Mouse (Mus musculus): ENCODE data around the gene Ppcdc.

Ppcdc gene

DNA sequence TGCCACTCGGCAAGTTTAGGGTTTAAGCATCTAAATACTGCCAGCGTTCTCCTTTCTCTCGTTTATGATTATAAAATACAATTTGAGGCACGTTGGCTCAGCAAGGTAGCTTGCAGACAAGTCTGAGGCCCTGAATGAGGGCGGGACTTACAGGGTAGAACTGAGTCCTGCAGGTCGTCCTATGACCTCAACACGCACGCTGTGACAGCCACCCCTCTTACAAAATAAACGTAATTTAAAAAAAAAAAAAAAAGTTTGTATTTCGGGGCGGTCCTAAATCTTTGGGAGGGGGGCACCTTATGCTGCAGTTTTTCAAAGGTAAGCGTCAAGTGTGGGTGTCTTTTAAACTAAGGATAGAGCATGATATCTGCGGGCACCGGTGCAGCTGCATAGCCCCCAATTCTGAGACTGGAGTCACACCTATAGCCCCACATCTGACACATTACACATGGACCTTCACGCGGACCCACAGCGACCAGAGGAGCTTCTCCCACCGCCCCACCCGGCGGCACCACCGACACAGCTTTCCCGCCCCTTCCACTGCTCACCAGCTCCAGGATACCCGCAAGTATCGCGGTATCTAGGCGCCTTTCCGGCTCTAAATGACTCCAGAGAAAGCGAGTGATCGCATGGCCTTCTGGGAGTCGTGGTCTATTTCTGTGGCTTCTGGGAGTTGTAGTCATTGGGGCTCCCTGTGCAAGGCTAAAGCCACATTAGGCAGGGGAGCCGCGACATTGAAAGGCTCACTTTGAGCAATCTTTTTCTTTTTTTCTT, at the start of gene Ppcdc:
TSS of gene Ppcdc (minus strand) at position 603 of the 774 bp plus-strand sequence.
- peak; percentile 98 for DNase-seq (ENCODE audit: extremely low read depth, low read depth)

DNA sequence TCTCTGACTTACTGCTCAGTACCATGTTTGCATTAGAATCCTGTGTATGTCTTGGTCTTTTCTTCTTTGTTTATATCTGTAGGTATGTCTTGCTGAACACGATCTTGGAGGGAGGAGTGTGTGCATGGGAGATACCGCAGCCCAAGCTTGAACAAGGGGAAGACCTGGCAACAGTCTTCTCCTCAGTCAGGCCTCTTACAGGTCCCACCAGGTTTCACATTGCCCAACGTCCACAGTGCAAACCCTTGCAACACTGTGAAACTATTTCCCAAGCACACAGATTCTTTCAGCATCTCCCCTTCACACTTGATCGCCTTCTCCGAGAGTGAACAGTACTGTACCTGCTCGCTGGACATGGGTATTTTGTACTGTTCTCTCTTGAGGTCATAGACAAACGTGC, 47.9 kb upstream of the Ppcdc start:
- DNase-seq (ENCODE audit: extremely low read depth, low read depth), result no peak

DNA sequence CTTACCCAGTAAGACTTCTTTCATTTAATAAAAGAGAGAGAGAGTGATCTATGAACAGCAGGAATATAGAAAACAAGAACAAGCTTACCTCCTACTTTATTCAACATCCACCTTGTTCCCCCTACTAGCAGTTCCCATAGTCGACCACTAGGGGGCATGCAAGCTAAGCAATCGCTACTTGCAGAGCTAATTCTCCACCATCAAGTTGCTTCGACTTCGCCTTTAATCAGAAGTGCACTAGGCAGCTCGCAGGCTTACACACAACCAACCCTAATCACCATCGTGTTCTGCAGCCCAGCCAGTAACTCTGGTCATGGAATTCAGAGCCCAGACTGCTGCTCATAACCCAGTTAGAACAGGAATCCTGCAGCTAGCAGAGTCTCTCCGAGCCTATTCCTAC, 45.9 kb upstream of the Ppcdc start:
- DNase-seq (ENCODE audit: extremely low read depth, low read depth), result peak; percentile 65

DNA sequence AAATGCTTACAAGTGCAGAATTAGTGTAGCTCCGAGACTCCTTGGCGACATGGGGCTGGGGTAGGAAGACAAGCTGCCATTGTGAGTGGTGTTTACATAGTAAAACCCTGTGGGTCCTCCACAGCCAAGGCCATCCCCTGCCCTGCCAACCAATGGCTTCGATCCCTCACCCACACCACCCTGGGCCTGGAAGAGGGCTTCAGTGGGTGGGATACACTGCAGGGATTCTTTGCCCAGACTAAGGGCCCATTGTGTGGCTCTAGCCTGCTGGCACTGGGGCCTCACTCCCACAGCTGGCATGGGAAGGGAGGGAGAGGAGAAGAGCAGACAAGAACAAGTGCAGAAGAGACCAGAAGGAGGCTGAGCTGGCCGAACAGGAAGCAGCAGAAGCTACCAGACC, 29.0 kb upstream of the Ppcdc start:
- DNase-seq (ENCODE audit: extremely low read depth, low read depth), result no peak

DNA sequence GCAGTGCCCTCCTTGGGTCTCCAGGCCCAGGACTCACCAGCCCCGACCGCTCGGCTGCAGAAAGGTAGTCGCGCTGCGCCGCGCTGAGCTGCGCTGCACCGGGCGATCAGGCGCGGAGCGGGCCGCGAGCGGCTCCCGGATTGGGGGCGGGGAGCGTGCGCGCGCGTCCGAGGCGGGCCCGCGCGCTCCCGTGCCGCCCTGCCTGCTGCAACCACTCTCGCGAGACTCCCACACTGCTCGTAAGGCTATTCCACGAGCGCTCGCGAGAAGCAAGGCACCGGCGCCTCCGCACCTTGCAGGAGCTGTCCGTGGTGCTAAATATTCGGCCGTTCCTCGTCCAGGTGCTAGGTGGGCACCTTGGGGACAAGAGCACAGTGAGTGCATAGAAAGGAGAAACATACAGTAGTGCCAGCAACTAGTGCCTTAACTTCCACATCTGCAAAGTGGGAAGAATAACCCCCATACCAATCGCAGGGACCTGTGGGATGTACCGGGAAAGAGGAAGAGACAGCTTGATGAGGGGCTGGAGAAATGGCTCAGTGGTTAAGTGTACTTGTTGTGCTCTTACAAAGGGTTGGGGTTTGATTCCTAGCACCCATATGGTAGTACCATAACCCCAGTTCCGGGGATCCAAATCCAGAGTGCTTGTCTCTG, 28.1 kb upstream of the Ppcdc start, which contains the start of gene Scamp5:
TSS of gene Scamp5 (minus strand) at position 165 of the 654 bp plus-strand sequence.
- peak; percentile 71 for DNase-seq (ENCODE audit: extremely low read depth, low read depth)

DNA sequence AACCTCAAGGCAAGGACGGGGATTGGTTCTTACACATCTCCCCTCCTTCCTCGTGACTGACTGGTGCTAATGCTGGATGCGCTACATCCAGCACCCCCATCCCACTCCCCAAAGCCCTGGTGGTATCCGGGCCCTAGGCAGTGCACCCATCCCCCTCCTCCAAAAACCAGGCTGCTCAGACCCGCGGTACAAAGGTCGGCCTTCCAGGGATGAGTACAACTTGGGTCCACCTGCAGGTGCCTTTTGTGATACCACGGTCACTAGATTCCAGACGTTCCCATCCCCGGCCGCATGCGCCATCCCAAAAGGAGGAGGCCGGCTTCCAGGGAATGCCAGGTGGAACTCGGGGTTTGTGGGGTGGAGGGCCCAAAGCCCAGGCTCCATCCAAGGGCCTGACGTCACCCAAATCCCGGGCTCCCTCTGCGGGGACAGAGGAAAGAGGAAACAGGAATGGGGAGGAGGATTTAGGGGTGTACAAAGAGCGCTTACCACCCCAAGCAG, 27.4 kb upstream of the Ppcdc start:
- no peak for DNase-seq (ENCODE audit: extremely low read depth, low read depth)

DNA sequence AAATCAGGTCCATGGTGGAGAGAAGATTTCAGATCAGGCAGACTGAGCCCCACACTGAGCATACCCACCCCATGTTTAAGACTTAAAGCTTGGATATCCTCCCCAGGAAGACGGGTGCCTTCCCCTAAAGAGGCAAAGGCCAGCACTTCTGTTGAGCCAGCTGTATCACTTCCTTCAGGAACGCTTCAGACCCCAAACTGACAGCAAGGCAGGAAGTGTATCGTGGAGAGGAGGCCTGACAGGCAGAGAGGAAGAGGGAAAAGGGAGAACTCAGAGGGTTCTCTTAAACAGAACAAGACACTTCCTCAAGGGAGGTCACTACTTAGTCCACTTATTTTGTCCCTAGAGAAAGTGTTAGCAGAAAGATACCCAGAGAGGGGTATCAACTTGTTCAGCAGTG, 26.2 kb upstream of the Ppcdc start:
- no peak for DNase-seq (ENCODE audit: extremely low read depth, low read depth)

DNA sequence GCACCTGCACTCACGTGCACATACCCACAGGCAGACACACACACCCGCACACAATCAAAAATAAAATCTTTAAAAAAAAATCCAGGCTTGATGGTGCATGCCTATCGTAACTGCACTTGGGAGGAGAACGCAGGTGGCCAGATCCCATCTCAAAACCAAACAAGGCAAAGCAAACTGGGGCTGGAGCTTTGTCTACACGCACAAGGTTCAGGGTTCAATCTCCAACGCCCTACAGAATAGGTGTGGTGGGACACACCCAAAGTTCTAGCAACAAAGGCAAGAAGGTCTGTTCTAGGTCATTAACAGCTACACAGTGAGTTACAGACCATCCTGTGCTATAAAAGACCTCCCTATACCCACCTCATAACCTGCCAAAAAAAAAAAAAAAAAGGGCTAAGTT, 22.9 kb upstream of the Ppcdc start:
- no peak for DNase-seq (ENCODE audit: extremely low read depth, low read depth)

DNA sequence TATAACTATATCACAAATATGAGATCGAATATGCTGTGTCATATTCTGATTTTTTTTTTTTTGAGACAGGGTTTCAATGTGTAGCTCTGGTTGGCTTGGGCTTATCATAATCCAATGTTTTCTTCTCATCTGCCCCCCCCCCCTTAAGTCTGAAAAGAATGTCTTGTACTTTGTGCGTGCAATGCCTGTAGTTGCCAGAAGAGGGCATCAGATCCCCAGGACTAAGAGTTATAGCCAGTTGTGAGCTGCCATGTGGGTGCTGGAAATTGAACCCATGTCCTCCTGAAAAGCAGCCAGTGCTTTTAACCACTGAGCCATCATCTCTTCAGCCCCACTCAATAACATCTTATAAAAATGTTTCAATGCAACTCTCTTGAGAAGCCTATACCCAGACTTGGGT, 19.8 kb upstream of the Ppcdc start:
- DNase-seq (ENCODE audit: extremely low read depth, low read depth), result peak; percentile 10

DNA sequence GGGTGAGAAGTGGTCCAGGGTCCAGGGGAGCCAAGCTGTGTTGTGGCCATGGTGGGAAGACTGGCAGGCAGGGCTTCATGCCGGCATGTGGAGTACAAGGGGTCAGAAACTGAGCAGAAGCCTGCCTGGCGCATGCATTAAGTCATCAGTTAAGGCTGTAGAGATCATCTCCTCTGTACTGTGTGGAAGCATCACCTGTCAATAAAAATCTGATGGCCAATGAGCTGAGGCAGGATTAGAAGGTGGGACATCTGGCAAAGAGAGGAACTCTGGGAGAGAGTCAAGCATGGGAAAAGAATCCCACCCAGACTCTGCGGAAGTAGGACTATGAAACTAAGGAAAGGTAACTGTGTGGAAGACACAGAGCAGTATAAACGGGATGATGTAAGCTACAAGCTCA, 13.6 kb upstream of the Ppcdc start:
- no peak for DNase-seq (ENCODE audit: extremely low read depth, low read depth)

DNA sequence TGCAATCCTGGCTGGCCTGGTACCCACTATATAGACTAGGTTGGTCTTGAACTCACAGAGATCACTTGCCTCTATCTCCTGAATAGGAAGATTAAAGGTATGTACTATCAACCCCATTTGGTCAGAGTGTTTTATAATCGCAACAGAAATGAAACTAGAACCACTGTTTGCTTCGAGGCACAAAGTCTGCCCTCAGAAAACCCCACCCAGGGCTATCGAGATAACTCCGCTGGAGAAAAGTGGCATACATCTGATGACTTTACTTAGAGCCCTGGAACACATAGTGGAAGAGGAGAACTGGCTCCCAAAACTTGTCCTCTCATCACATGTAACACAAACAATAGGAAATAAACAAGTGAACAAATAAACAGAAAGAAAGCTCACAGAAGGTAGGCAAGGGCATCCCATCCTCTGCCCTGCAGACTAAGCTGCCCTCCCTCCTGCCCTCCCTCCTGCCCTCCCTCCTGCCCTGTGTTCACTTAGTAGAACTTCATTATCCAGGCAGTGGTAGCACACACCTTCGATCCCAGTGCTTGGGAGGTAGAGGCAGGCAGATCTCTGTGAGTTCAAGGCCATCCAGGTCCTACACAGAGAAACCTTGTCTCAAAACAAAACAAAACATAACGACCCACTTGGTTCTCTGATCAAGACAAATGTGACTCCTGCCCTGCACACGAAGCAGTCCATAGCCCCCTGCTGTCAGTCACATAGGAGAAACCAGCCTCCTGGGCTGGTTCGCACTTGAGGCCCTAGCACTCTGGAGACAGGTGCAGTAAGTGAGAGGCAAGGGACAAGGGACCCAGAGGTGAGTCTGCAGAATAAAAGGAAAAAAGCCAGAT, 12.9 kb upstream of the Ppcdc start:
- no peak for DNase-seq (ENCODE audit: extremely low read depth, low read depth)

DNA sequence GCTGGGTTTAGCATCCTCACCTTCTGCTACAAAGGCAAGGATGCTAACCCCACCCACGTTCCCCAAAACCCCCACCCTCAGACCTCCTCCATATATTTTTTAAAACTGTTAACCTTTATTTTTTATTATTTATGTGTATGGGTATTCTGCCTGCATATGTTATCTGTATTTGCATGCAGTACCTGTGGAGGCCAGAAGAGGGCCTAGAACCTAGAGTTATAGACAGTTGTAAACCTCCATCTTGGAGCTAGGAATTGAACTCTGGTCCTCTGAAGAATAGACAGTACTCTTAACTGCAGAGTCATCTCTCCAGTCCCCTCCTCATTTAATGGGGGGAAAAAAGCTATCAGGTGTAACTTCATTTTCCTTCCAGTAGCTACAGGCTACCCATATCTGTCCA, 9.8 kb upstream of the Ppcdc start:
- no peak for DNase-seq (ENCODE audit: extremely low read depth, low read depth)

DNA sequence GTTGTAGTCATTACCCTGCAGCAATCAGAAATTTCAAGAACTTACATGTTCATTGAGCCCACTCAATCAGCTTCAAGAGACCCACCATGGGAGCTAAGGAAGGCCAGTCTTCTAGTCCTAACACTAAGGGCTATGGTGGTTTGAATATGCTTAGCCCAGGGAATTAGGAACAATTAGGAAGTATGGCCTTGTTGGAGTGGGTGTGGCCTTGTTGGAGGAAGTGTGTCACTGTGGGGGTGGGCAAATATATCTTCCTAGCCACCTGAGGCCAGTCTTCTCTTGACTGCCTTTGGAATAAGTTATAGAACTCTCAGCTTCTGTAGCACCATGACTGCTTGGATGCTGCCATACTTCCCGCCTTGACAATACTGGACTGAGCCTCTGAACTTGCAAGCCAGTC, 696 bp upstream of the Ppcdc start:
- peak; percentile 59 for DNase-seq (ENCODE audit: extremely low read depth, low read depth)

DNA sequence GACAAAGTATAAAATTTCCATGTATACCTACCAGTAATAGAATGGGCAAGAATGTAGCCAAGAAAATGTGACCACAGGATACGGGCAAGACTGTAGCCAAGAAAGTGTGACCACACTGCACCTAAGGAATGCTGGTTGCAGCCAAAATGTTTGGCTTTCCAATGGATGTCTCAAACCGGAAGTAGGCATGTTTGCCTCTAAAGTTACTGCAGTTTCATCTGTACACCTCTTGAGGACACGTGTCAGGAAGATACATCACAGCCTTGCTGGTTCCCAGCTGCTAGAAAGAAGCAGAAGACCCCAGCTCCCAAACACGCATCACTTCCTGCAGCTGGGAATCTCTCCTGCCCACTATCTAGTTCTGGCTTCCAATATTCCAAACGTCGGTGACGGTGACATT, 841 bp downstream of the Ppcdc start:
- no peak for DNase-seq (ENCODE audit: extremely low read depth, low read depth)

DNA sequence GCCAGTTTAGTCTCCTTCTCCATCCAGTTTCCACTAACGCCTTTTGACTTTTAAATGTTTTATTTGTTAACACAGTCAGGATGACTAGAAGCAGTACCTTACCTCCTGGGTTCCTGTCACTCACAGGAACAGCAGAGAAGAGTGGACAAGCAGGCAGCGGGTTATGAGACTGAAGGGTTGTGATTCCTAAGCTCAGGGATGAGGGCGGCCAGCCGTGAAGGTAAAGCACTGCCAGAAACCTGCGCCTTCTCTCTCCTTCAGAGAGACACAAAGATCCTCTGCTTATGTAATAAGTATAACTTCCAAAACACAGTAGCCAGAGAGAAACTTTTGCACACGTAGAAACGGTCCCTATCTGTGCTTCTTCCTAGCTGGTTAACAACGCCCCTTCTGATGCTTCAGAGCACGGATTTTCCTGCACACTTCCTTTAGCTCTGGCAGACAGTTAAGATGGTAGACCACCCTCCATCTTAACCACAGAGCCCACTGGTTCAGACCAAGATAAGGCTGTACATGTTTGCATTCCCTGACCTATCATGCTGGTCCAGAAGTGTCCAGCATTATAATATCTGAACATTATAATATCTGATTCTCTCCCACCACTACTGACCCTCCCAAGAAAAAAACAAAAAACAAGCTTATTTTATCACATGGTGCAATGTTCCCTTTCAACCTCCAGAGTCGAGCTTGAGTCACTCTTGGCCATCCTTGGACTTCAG, 1.9 kb downstream of the Ppcdc start:
- DNase-seq (ENCODE audit: extremely low read depth, low read depth), result no peak

DNA sequence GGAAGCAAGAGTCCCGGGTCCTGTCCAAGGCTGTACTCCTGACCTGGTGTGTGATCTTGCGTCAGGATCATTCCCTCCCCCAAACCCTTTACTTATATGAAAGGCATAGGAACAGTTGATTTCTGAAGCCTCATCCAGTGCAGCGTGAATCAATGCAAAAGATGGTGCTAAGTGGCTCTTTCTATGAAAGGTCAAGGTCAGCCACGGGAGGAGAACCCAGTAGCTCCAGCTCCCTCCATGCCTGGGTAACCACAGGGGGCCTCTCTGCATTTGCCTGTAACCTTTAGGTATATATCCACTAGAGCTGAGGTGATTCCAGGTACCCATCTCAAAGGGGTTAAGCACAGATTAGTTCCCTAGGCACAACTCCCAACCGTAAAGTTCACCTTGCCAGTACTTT, 3.8 kb downstream of the Ppcdc start:
- no peak for DNase-seq (ENCODE audit: extremely low read depth, low read depth)

DNA sequence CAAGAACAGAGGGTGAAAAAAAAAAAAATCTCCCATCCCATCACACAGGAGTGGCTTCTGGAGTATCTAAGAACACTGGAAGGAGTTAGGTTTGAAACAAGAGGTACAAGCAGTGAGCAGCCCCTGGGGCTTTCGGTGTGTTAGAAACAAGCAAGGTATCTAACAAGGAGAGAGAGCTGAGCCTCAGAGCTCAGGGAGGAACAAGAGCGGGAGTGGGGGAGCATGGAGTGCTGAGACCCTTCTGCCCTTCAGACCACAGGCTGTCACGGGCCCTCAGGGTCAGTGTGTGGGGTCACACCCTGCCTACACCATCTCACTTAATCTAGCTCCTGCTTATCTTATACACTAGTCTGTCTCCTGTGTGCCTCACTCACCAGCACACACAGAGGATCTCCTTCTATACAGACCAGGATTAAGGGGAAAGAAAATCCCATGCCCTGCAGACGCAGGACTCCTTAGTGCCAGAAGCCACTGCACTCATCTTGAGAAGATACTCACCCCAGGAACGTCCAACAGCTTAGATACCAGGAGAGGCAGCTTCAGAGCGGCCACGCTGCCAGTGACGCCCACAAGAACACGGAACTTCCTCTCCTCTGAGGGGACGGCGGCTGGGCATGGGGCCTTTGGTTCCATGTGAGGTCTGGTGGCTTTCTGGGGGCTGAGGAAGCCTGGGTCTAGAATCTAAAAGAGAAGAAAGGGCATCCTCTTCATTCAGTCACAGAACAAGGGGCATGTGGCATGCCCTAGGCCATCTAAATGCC, 5.3 kb downstream of the Ppcdc start:
- DNase-seq (ENCODE audit: extremely low read depth, low read depth), result no peak

DNA sequence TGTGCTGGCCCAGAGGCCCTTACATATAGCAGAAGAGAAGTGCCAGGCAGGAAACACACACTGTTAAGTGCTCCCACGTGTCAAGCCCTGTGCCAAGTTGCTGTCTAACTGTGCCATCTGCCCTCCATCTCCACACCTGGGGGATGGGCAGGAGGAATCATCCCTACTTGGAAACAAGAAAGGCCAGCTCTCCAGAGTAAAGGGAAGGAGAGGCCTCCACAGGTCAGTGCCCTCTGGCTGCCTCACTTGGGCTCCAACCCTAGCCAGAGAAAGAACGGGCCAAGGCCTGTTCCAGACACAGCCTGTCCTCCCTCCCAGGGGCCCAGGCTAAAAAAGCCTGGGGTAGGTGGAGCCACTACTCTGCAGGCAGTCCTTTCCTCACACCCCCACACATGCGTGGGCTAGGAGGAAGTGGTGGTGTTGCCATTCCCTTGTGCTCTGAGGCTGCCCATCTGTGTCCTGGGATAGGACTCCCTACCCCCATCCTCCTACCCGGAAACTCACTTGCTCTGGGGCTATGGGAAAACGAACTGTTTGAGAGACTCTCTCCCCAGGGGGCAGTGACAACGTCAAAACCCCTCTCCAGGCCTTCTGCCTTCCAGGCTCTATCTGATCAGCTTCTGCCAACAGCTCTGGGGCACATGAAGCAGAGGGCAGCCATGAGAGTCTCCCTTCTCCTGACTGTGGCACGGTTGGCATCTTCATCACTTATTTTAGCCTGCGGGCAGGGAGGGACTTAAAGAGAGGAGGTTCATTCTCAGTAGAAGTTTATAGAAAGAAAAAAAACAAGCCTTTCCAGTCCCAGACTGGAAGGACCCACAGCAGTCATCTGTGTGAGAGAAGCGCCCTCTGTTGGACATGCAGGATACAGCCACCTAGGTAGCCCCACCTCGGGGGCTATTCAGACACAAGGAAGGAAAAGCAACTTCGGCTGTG, 6.6 kb downstream of the Ppcdc start:
- peak; percentile 73 for DNase-seq (ENCODE audit: extremely low read depth, low read depth)

DNA sequence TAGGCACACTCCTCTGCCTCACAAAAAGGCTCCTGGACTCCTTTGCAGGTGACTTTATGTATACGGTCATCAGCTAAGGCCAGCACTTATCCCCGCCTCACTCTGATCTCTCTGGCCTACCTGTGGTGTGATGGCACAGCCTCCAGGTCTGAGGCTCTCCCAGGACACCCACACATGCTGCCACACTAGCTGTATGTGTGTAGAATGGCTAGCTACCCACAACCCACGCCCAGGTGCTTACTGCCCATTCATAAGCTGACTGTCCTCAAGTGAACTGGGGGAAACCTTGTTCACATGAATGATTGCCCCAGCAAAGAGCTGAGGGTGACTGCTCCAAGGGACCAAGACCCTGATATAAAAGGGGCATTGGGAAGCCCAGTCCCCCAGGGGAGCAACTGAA, 7.4 kb downstream of the Ppcdc start:
- DNase-seq (ENCODE audit: extremely low read depth, low read depth), result no peak
